Mouse (Mus musculus): Measurements from ENCODE around the gene Dpf3.

Dpf3 gene

DNA sequence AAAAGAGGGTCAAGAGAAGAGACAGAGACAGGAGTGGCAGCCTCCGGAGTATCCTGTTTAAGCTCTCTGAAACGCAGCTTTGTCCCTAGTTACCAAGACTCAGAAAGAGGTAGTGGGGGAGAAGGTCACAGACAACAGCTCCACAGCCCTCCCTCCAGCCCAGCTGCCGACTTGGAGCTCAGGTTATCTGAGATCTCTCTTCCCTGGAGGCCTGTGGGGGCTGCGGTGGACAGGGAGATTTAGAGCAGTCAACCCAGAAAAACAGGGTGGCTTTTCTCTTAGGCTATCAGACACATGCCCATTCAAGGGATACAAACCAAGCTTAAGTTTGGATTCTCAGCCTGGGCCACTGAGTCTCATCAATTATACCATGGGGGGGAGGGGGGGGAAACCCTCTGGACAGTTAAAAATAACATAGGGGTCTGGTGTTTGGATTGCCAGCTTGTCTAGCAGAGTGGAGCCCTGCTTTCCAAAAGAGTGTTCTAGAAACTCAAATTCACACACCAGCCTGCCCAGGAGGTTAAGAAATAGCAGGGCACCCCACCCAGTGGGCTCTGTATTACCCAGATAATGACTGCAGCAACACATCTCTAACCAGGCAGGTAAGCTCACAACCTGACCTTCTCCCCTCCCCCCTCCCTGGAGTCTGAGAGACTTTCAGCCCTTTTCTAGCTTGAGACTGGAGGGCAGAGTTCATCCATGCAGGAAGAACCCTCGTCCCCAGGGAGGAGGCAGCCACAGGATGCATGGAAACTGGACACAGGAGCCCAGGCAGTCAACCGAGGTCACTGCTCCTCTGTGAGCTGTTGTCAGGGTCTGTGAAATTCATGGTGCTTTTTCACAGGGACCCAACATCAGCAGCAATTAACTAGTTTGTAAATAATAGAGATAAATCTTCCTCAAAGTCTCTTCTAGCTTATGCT, 20.7 kb downstream of the Dpf3 start:
- DNase-seq: no peak

DNA sequence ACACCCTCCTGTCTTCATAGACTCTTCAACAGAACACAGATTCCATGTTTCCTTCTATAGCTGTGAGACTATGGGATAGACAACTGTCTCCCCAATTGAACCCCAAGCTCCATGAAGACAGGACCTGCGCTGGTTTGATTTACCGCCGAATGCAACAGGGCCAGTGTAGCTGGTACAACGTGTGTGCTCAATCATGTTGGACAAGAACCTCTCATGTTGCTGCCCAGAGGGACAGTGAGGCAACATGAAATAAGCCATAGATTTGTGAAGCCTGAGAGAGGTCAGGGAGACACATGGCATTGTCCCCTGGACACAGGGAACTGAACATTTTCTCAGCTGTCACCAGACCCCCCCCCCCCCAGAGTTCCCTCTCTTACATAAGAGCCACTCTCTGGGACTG, 21.5 kb downstream of the Dpf3 start:
- no peak for DNase-seq

DNA sequence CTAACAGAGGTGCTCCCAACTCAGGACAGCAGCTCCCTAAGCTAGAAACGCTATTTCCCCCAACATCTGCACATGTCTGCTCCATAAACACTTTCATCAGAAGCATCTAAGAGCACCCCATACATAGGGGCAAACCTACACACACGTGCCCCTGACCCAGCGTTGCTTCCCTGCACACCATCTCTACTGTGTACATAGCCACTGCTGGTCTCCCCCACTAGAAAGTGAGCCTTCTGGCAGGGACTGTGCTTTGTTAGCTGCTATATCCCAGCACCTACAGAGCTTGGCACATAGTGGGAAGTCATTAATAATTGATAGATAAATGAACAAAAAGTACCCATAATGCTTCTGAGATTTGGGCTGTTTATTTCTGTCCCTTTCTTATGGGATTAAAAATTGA, 27.2 kb downstream of the Dpf3 start:
- no peak for DNase-seq

DNA sequence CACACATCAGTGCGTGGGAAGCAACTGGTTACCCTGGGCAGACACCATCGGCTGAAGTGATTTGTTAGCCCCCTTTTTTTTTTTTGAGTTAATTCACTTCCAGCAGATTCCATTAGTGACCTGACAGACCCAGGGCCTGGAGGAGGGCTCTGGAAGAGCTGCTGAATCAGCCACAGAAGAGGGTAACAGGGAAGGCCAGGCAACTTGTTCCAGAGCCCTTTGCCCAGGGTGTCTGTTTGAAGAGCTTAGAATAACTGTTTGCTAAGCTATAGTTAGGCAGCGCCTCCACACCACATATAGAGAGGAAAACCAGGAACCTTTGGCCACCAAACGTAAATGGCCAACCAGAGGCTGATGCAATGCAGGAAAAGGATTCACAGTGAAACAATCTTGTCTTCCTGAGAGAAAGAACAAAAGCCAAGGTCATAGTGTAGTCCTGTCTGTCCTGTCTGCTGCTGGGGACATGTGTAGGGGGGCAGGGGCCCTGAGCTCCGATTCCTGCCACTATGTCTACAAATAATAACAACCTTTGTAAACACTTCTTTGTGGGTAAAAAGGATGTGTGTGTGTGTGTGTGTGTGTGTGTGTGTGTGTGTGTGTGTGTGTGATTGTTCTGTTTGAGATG, 32.7 kb downstream of the Dpf3 start:
- DNase-seq: no peak

DNA sequence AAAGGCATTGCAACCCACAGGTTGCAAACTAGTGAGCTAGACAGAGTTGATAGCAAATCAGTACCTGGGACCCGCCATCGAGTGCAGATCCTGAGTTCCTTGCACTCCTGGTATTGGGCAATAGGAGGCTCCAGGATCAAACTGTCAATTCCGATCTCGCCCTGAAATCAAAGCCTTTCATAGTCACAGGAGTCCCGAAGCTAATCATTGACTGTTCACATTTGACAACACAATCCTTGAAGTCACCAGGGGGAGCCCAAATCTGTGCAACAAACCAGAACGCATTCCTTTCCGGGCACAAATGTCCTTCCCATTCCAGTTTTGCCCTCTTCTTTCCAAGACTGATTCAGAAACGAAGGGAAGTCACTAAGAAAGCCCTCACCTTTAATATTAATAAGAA, 35.7 kb downstream of the Dpf3 start:
- no peak for DNase-seq

DNA sequence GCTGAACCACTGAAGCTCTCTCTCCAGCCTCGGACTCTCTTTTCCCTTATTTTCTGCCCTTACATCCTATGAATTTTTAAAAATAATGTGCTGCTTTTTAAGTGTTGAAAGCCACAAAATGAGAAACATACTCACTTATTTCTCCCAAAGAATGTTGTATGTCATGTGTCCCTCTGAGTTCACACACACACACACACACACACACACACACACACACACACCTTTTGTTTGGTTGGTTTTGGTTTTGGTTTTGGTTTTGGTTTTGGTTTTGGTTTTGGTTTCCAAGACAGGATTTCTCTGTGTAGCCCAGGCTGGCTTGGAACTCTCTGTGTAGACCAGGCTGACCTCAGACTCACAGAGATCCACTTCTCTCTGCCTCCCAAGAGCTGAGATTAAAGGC, 37.0 kb downstream of the Dpf3 start:
- no peak for DNase-seq

DNA sequence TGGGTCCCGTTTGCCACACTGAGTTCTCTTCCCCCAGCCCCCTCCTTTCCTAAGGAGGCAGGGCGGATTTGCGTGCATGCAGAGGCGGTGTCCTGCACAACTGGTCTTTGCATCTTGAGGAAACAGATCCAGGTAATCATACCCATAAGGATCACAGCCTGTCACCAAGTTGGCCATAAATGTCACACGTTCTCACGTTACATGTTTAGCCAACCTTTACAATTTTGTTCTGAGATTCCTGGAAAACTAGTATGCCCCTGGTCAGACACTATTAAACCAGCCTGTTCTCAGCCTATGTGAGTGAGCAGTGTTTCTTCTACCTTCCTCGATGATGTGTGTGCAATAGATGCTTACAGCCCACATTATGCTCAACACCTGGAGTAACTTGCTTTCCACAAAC, 38.3 kb downstream of the Dpf3 start:
- no peak for DNase-seq

DNA sequence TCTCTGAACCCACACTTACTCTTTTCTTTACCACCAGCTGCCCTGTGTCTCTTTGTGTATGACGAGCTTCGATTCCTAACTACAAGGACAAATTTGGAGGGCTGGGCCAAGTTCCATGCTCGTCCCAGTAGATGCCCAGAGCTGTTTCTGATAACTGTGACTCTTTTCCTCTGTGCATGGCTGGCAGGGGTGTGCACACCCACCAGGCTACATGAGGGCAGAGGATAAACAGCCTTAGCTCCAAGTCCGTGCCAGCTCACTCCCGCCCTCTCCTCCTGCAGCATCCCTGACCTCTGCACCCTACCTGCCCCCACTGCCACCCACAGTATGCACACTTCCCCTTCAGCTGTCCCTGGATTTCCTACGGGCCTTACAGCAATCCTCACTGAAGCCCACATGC, 41.9 kb downstream of the Dpf3 start:
- no peak for DNase-seq

DNA sequence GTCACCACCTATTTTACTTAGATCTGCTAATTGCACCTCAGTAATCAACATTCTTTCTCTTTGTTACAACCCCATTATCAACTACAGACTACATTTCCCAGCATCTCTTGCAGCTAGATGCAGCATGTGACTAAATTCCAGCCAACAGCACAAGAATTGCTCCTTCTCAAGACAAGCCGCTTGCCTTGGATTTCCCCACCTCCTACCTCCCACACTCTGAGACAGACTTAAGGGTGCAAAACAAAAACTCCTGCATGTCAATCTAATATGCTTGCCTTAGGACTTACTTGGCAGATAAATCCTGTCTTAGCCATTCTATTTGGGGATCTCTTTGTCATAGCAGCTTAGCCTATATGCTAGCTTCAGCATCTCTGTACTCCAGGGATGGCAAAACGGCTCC, 43.1 kb downstream of the Dpf3 start:
- no peak for DNase-seq

DNA sequence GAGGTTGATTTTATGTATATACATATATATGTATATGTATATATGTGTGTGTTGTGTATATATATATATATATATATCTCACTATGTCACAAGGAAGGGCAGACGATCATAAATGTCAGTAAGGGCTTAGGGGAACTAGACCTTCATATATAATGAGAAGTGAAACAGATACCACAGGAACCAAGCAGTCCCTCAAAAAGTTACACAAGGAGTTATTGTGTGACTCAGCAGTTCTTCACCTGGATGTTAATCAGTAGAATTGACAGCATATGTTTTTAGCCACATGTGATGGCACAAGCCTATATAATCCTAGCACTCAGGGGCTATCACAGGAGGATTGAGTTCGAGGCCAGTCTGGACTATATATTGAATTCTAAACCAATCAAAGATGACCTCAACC, 49.5 kb downstream of the Dpf3 start:
- DNase-seq: no peak

DNA sequence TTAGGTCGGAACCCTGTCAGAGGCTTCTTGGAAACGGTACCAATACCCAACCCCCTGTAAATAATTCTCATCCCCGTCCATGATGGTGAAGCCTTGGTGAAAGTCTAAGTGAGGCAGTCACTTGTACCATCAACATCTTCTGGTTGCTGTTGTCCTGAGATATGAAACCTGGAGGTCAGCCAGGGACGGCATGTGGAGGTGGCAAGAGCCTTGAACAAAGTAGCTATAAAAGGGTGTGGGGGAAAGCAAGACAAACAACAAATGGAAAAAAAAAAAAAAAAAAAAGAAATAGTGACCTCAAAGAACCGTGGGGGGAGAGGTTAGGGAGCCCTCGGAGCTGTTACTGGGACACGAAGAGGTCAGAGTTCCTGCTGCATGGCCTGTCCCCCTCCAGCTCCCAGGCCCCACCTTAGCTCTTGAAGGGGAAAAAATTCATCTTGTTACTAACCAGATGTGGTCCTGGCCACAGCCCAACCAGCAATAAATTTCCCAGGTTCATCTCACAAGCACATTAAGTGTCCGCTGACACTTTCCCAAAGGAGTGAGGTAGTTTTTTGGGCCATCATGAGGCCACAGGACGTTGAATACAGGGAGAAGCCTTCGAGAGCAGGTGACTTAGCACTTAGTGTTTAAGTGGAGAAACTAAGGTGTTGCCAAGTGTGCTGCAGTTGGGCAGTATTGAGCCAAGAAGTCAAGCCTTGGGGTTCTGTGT, 53.4 kb downstream of the Dpf3 start:
- no peak for DNase-seq

DNA sequence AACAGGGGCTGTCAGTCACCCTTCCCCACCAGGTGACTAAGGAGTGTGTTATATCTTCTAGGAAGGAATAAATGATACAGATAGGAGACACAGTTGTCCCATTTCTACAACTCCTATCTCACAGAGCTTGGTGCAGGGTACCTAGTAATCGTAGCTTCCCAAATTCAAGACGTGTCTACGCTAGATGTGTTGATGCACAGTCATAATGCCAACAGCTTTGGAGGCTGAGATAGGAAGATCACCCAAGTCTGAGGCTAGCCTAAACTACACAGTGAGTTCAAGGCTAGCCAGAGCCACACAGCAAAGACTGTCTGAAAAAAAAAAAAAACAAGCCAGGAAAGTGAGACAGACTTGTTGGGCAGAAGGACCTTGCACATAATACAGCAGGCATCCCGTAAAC, 54.1 kb downstream of the Dpf3 start:
- DNase-seq: no peak

DNA sequence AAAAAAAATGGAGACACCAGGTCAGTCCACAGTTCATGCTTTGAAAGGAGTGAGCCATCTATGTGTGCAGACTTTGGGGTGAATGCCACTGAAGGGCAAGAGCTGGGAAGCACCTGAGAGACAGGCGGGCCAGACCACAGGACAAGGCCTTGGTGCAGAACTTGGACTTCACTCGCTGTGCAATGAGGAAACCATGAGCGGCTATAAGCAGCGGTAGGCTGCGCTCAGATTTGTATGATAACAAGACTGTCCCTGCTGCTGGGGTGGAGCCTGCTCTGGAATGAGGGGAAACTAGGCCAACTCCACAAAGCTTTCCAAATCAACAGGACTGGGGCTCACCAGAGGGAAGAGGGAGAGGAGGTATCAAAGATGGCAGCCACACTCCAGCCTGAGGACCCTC, 57.3 kb downstream of the Dpf3 start:
- no peak for DNase-seq

DNA sequence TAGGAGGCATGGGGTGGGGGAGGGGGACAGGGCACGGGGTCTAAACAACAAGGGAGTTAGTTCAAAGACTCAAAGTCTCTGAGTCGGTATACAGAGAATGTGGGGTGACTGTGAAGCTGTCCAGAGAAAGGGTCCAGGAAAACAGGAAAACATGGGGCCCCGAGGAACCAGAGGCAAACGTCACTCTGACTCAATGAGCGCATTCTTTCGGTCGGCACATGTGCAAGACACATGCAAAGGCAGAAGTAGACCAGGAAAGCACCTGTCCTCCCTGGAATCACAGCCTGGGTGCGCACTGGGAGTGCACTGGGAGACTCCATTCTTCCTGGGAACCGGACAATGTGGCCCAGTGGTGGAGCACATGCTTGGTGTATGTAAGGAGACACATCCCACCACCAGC, 59.5 kb downstream of the Dpf3 start:
- DNase-seq: no peak

DNA sequence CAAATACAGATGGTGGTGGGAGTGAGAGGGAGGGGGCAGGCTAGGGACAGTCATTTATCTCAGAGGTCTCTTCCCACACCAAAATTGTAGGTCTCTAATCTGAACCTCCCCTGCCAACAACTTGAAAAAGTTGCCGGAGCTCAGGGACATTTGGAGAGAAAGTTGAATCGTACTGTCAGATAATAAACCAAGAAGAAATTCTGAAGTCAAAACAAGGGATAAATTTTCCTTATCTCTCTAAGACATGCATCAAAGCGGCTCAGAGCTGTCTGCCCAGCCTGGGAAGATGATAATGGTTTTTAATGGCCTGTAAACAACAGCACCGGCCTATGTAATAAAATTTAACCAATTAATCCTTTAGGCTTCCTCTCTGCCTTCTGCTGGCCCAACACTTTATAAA, 59.9 kb downstream of the Dpf3 start:
- DNase-seq: no peak

DNA sequence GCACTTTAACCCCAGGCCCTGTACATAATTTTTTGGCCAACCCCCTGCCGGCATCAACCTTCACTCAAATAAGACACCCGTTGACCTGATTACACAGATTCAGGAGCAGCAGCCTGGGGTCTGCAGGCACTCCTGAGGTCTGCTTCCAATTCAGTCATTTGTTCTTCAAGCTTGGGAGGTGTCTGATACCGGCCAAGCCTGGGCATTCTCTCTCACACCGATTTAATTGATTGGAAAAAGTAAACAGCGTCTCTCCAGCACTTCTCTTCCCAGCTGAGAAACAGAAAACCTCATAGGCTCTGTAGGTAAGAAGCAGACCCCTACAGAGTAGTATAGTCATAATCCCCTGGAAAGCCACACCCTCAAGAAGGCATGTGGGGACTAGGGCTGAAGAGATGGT, 61.2 kb downstream of the Dpf3 start:
- no peak for DNase-seq

DNA sequence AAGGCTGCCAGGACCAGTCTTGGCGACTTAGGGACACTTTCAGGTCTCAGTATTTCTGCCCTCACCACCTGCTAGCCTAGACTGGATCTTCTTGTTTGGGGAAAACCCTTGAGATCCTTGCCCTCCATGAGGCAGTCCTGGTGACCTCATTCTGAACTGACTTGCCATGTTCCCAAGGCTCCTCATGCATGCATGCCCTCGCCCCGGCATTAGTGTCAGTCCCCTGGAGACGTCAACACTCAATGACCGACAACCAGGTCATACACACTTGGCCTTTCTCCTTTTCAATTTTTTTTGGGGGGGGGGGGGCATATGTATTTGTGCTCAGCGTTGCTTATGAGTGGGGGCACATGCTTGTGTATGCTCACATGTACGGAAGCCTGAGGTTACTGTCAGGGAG, 61.8 kb downstream of the Dpf3 start:
- no peak for DNase-seq

DNA sequence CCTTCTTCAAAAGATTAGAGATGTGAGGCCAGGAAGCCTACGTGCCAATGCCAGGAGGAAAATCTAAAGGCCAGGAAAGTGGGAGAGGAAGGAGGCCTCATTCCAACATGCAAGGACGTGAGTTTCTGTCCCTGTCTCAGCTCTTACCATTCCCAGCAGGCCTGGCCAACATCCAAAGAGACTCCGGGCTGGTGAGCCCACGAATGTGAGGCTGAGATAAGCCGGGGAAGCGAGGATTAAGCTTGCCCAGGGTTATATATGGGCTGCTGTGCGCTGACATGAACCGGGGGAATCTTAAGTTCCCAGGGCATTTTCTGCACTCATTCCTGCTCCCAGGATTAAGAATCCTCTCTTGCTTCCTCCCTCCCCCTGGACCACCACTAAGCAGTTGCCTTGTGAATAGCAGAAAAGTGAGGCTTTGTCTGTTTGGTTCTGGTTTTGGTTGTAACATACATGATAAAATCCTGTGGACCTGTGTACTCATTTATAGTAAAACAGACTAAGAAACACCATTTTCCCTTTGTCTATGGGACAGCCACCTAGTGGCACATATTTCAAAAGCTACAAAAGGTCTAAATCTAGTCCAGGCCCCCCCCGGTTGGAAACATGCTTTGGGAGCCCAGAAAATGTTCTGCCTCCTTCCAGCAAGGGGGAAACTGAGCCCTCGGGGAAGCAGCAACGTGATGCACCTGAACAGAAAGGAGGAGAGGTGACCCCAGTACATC, 62.6 kb downstream of the Dpf3 start:
- DNase-seq: peak; percentile 39

DNA sequence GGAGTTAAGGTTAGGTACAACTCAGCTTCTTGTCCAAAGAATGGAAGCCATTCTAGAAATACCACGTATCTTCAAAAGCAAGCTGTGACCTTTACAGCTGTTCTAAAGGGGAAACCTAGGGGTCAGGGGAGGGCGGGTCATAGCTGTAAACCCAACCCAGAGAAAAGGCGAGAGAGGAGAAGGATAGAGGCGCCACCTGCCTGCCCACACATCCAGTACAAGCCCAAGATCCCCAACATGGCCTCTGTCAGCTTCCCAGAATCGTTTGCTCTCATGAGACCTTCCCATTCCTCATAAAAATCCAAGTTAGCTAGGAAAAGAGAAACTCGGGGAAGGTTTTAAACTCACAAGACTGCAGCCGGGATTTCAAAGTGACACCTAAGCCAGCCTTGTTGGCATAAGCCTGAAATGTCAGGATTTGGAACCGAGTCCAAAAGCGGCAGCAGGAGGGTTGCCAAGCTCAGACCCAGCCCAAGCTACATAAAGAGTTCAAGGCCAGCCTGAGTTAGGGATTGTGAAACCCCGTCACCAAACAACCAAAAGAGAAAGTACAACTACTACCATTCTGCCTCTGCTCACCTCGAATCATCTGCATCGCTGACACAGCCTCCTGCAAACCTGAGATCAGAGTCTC, 63.3 kb downstream of the Dpf3 start:
- DNase-seq: peak; percentile 20

DNA sequence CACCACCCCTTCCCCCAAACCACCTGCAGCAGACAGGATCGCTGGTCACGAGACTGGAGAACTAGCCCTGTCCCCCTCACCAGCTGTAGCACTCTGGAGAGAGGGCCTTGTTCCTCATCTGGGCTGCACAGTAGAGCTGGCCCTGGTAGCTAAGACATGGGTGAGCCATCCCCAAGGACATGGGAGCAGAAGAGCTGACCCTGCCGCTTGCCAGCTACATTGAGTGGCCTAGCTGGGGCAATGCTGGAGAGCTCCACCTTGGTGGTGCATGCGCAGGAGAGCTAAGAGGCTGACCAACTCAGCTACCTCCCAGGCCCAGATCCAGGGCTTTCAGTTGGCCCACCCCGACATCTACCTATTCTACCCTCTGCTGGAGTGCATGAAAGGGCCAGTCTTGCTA, 67.2 kb downstream of the Dpf3 start:
- DNase-seq: no peak

DNA sequence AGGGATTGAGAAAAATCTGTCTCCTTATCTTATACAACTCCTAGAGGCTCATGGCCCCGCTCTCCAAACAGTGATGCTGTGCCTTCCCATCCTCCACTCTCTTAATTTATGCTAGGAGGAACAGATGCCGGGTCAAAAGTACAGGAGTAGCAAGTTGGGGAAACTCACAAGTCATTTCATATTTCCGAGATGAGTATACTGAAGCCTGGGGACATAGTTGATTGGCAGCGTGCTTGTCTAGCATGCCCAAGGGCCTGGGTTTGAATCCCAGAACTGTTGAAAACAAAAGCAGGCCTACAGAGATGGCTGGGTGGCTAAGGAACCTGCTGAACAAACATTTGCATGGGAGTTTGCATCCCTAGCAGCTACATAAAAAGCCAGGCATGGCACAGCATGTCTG, 72.3 kb downstream of the Dpf3 start:
- DNase-seq: no peak

DNA sequence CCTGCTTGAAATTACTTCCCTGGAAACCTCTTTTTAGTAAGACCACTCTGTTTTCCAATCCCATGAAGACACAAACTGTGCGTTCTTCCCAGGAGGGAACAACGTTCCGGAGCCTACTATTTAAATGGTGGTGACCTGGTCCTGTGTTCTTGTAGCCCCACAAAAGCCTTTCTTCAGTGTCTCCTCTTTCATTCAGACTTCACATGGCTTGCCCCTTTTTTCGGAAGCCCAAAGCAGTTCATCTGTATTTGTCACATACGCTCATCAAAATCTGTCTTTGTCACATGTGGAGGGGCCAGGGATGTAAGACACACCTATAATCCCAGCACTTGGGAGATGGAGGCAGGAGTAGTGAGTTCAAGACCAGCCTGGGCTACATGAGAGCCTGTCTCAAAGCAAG, 73.8 kb downstream of the Dpf3 start:
- DNase-seq: no peak
